Mouse (Mus musculus): ENCODE measurements at regions not wholly inside any gene's neighbourhood (a gene's known extent, or its start where the extent isn't known, plus 50 kb on each side); places are given as distances from the start of the nearest gene placed in this dataset.

- TF ChIP-seq CTCF (conservative IDR thresholded peaks at IDR 0.05; ENCODE audit: low read length) (no peak), POU5F1 (IDR thresholded peaks at IDR 0.05; ENCODE audit: borderline replicate concordance, low read length) (no peak)
These were observed 301.4 kb downstream of the Ets1 start for GRCm38 (mm10) chr9:32937391-32937790.
